Mouse (Mus musculus) Patski (cell line): ENCODE data around the gene G0s2. TPM values are rescaled to one million over a fixed set of nuclear protein-coding genes. Genes with fewer than 3 reads are reported as not detected.
"Not testable (repeated sequence)": the region's sequence is repeated elsewhere in the genome, so short reads cannot be mapped to it uniquely, and the experiment has no call there.

Experiments used
- ATAC-seq: fragments of 100-300 bp; one replicate; pipeline ENCODE4 v1.8.0; 2021
- CTCF ChIA-PET: fragments of 350-600 bp; sonication (Branson Sonifier 250); formaldehyde crosslinking; loops from one replicate; lab custom pipeline; 2022; ENCODE audit warnings: inconsistent platforms; lab: Charles Lee
- POLR2A ChIA-PET: fragments of 350-600 bp; sonication (Branson Sonifier 250); formaldehyde crosslinking; loops from one replicate; lab custom pipeline; 2022; ENCODE audit warnings: antibody characterized with exemption, inconsistent platforms; lab: Charles Lee
- DNase-seq: peaks from one replicate; pipeline ENCODE4 v3.0.0-alpha.2; 2011; ENCODE audit warnings: low read depth, low spot score
- H3K27me3 ChIP-seq: fragments of 371-371 bp; one replicate; pipeline ENCODE4 v1.5.1; 2021
- CTCF ChIP-seq: fragments of 100-300 bp; IDR thresholded peaks from one replicate; pipeline ENCODE4 v1.5.1; 2021
- in situ Hi-C: fragments of 300-500 bp; cut with MboI; formaldehyde crosslinking; loops from 3 replicates; pipeline ENCODE4 v1.11.1; 2018; ENCODE audit warnings: low pct_unique_long_range_greater_than_20kb, mixed read lengths
- polyA plus RNA-seq: library from polyadenylated mRNA; unstranded; gene quantifications from one replicate; pipeline ENCODE4 v1.2.3, GENCODE M21; 2021

Gene G0s2
- polyA plus RNA-seq, 1 experiment from 2014 or later, result not detected

DNA sequence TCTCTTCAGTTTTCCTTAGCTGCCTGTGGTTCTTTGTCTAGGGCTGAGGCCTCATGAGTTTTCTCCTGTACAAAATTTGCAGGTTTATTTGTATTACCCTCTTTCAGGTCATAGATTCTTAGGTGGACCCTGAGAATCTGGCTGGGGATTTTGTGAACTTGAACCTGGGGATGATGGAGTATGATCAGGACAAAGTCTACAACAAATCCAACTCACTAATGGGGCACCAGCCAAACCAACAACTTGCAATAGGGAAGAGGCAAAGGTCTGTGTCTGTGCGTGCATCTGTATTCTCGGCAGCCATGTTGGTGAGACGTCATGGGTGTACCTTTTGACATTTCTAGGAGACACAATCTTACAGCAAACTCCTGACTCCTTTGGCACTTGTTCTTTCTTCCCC, 16.1 kb upstream of the G0s2 start:
- POLR2A ChIA-PET, result no interaction called here
- ATAC-seq (no peak), DNase-seq (no peak)
- no peak for TF ChIP-seq CTCF
- CTCF ChIA-PET, result no interaction called here
- in situ Hi-C loops, result no loop called here
- H3K27me3 ChIP-seq, result no peaks in the 10 kb centered on the region

DNA sequence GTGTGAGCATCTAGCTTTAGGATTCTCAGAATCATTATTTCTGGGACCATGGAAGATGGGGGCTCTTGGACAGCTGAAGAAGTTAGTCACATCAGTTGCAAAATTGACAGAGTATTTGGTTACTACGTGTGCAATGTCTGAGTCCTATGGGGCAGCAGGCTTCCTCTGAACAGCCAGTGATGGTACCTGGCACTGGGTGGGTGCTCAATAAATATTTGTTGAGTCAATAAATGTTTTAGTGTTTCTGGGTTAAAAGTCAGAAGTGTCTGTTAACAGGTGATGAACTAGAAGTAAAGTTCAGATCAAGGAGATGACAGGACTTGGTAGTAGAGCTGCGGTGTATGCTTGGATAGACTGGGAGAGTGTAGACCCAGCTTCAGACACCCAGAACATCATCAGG, 14.6 kb upstream of the G0s2 start:
- in situ Hi-C loops, result no loop called here
- DNase-seq (no peak), ATAC-seq (no peak)
- ChIA-PET POLR2A (no interaction called here), CTCF (interaction anchor here (0.9 to 1.0 kb wide), 2 partner anchors 9 to 16 kb away, joined by 3 to 4 read pairs; no protein-coding TSS in a partner anchor)
- H3K27me3 ChIP-seq, result no peaks in the 10 kb centered on the region
- TF ChIP-seq CTCF, result no peak

DNA sequence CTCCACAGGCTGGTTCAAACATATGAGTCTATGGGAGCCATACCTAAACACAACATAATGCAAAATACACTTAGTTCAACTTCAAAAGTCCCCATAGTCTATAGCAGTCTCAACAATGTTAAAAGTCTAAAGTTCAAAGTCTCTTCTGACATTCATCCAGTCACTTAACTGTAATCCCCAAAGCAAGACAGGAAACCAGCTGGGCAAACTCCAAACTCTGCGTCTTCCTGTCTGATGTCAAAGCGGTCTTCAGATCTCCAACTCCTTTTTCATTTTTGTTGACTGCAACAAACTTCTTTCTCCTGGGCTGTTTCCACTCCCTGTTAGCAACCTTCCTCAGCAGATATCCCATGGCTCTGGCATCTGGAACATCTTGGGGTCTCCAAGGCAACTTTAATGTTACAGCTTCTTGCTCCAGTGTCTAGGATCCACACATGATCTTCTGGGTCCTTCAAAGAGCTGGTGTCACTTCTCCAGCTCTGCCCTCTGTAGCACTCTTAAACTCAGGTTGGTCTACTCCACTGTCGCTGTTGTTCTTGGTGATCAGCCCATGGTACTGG, 12.8 kb upstream of the G0s2 start:
- DNase-seq, in situ Hi-C loops, H3K27me3 ChIP-seq, ATAC-seq, POLR2A ChIA-PET, CTCF ChIA-PET: not testable (repeated sequence)

DNA sequence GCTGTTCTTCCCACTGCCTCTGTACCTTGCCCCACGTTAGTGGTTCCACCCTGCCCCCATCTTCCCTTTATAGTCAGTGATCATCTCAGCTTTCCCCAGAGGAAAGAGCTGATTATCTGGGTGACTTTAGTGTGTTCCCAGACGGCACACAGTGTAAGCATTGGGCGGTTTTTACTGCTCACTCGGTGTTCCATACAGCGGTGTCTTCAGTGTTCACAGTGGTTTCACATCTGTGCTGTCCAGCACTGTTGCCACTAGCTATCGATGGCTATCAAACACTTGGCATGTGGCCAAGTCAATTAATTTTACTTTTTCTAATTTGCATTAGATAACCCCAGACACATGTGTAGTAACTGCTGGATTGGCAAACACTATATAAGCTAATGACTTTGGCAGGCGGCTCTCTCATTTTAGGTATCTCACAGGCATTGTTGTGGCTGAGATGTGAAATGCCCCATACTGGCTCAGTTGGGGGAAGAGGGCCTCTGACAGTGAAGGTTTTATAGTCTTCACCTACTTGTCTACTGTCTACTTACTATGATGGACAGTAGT, 11.3 kb upstream of the G0s2 start:
- in situ Hi-C loops, result no loop called here
- ATAC-seq, result no peak
- POLR2A ChIA-PET, result interaction anchor here (0.6 kb wide), 1 partner anchor 123 kb away, joined by 3 read pairs; no protein-coding TSS in a partner anchor
- DNase-seq, result no peak
- no peak for TF ChIP-seq CTCF
- CTCF ChIA-PET, result interaction anchor here (1.2 kb wide), 1 partner anchor 98 kb away, joined by 3 read pairs; no protein-coding TSS in a partner anchor
- H3K27me3 ChIP-seq, result no peaks in the 10 kb centered on the region

DNA sequence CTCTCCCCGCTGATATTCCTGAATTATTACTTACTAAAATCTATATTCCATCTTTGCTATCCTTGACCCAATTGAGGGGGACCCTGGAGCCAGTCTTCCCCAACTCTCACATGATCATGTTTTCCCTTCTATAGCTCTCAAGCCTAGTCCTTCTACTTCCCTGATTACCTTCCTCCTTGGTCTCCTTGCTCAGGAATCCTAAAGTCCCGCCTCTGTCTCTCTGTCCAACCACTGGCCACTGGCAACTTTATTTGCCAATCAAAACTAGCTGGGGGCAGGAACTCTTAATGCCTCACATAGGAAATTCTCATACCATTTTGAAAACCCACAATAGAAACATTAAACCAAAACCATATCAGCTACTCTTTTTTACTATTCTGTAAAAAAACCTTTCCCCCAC, 8.3 kb upstream of the G0s2 start:
- no peak for DNase-seq
- no peak for TF ChIP-seq CTCF
- CTCF ChIA-PET, result no interaction called here
- ATAC-seq, result no peak
- H3K27me3 ChIP-seq, result no peaks in the 10 kb centered on the region
- POLR2A ChIA-PET, result no interaction called here
- in situ Hi-C loops, result no loop called here

DNA sequence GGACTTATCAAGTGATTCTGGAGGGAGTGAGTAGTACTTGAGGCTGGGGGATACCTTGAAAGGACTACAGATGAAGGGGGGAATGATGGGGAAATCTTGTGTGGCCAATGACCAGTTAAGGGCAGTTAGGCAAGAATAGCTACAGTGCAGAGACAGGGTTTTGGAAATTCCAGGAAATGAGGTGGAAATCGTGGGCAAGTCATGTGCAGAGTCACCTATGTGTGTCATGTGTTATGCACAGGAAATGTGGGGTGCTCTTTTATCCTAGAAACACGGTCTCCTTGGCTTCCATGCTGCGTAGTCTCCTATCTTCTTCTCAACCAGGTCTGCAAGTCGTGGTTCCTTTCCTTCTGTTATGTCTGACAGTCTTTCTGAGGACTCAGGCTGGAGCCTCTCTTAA, 6.5 kb upstream of the G0s2 start:
- ATAC-seq (no peak), DNase-seq (no peak)
- no peaks in the 10 kb centered on the region for H3K27me3 ChIP-seq
- ChIA-PET POLR2A (no interaction called here), CTCF (no interaction called here)
- TF ChIP-seq CTCF, result no peak
- in situ Hi-C loops, result no loop called here

DNA sequence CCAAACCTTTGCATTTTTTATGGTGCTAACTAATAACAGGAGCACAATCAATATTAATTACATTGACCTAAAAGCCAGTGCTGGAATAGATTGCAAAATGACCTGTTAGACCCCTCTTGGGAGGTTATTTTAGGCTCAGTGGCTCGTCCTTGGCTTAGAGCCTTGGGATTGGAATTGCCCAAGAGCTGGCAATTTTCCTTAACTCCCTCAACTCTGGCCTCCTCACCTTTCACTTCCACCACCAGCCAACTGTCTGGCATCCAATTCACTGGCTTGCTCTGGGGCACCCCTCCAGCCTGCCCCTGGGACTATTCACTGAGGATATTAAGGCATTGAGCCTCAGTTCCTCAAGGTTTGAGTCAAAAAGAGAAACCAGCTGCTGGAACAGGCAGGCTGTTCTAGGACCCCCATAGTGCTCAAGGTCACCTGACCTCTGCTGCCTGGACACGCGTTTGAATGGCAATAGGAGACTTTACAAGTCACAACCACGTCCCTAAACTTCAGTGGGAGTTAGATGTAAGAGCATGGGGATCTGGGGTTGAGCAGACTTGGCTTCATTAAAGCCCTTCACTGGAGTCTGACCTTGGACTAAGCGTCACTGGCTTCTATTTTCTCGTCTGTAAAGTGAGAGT, 5.5 kb upstream of the G0s2 start:
- ChIA-PET CTCF (interaction anchor here (0.6 kb wide), 1 partner anchor 9 kb away, joined by 3 read pairs; no protein-coding TSS in a partner anchor), POLR2A (no interaction called here)
- no peak for TF ChIP-seq CTCF
- in situ Hi-C loops, result no loop called here
- DNase-seq (no peak), ATAC-seq (no peak)
- no peaks in the 10 kb centered on the region for H3K27me3 ChIP-seq

DNA sequence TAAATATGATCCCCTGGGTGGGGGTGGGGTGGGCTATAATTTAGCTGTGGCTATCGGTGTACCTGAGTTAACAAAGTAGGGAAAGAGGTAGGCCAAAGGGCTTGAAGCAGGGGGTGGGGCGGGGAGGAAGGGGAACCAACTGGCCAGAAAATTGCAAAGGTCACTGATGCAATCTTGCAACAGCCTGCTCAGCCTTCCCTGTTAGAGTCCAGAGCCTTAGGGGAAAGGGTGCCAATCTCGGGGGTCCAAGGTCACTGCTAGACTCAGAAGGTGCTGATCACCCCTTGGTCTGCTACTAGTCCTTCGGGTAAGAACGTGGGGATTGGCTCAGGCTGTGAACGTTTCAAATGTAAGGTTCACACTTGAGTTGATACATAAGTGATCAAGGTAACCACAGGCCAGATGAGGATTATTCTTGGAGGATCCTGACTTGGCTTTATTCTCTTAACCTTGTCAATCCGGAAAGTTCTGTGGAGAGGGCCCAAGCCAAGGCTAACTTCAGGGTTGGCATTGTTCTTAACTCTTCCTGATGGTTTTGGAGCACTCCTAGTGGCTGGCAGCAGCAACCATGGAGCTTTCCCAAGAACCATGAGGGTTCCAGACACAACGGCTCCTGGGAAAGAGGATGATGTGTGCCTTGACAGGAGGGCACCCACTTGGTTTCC, 1.5 kb upstream of the G0s2 start:
- DNase-seq (no peak), ATAC-seq (no peak)
- ChIA-PET CTCF (no interaction called here), POLR2A (no interaction called here)
- no peak for TF ChIP-seq CTCF
- H3K27me3 ChIP-seq, result peaks cover under 1% of the 10 kb centered on the region
- in situ Hi-C loops, result no loop called here

DNA sequence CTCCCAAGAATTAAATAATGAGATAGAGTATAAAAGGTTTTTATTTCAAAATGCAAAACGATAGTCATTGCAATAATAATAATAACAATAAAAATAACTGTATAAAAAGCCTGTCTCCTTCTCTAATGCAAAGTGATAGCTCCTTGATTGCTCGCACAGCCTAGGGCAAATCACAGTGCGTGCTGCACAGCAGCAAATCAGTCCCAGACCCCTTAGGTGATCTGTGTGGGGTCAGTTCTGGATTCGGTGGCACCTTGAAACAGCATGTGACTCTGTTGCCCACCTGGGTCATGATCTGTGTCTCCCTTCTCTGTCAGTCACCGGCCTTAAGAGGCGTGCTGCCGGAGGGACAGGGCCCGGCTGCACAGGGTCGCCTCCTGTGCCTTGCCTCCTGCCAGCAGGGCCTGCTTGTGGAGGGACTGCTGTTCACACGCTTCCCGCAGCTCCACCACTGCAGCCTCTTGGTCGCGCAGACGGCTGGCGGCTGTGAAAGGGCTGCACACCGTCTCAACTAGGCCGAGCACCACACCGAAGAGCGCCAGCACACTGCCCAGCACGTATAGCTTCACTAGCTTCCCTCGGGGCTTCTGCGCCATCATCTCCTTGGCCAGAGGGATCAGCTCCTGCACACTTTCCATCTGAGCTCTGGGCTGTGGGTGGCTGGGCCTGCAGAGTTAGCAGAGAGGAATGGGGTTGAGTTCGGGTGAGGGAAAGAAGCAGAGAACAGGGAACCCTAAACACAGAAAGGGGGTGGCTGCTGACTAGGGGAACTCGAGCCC, 691 bp downstream of the G0s2 start:
- H3K27me3 ChIP-seq, result peaks cover 5% of the 10 kb centered on the region
- no peak for DNase-seq
- in situ Hi-C loops, result no loop called here
- ChIA-PET POLR2A (no interaction called here), CTCF (interaction anchor here (1.7 kb wide), 1 partner anchor 15 kb away, joined by 4 read pairs; no protein-coding TSS in a partner anchor)
- no peak for ATAC-seq
- TF ChIP-seq CTCF, result no peak
